Mouse (Mus musculus): ENCODE measurements at regions not wholly inside any gene's neighbourhood (a gene's known extent, or its start where the extent isn't known, plus 50 kb on each side); places are given as distances from the start of the nearest gene placed in this dataset.

DNA sequence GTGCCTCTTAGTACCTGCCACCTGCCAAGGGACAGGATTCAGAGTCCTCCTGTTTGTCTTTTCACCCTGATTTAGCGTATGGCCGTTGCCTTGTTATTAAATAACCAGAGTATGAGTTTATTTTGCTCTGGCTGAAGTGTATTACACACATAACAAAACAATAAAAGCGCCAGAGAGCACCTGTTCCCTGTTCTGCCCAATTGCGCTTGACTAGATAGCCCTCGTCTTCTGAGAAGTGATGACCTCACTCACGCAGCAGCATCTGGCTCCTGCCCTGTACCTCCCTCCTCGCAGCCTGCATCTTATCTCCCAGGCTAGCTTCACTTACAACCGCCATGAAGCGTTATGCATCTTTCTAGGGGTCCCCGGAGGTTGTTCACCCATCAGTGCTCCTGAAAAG is 346.5 kb downstream of the Wdr11 start:
- no peak for TF ChIP-seq CTCF (IDR thresholded peaks at IDR 0.05; ENCODE audit: borderline replicate concordance, extremely low read depth, insufficient read depth, insufficient read length)
- TF ChIP-seq POLR2A (IDR thresholded peaks at IDR 0.05; ENCODE audit: borderline replicate concordance, extremely low read depth, insufficient read depth, insufficient read length, poor library complexity, severe bottlenecking): no peak
